Mouse (Mus musculus) heart, postnatal 14 days (tissue): ENCODE results near the gene Rab40b. TPM values are rescaled to one million over a fixed set of nuclear protein-coding genes. Genes with fewer than 3 reads are reported as not detected.
"Not testable (repeated sequence)": the region's sequence is repeated elsewhere in the genome, so short reads cannot be mapped to it uniquely, and the experiment has no call there.

ENCODE experiments used
- DNase-seq, 2 experiments: peaks; one replicate each; pipeline ENCODE4 v3.0.0; 2021 to 2022
- intact Hi-C: fragments of 180-260 bp; cut with DNase I; formaldehyde crosslinking; loops from one replicate; pipeline ENCODE4 v1.15.1; 2025
- total RNA-seq, 2 experiments: library from RNA; stranded (reverse); gene quantifications; 2 replicates each; pipeline ENCODE4 v1.2.3; 2021

The Rab40b gene
- total RNA-seq, 2 experiments from 2014 or later: 2.0 to 3.3 TPM

DNA sequence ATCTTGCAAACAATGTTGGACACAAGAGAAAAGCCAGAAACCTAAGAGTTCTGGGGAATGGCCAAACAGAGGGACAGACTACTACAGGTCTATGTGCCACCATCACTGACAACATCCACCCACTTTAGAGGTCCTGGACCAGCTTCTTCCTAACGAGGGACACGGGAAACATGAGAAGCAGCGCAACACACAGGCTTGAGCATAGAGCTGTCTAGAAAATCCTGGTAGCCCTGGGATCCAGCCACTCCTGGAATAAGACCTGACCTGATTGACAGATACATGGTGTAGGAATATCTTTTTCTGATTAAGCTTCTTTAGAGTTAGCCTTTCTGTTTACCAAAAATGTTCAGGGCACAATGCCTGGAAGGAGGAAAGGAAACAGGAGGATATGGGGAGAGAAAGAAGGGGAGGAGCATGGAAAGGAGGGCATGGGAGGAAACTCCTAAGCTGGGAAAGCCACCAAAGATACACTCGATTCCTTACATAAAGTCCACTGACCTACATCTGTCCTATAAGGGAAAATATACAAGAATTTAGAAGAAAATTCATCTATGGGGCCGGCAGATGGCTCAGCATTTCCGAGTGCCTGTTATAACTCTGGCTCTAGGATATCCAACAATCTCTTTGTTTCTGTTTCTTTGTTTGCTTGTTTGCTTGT lies 17.6 kb downstream of the Rab40b start:
- DNase-seq: no peak
- intact Hi-C loops: no loop called here

DNA sequence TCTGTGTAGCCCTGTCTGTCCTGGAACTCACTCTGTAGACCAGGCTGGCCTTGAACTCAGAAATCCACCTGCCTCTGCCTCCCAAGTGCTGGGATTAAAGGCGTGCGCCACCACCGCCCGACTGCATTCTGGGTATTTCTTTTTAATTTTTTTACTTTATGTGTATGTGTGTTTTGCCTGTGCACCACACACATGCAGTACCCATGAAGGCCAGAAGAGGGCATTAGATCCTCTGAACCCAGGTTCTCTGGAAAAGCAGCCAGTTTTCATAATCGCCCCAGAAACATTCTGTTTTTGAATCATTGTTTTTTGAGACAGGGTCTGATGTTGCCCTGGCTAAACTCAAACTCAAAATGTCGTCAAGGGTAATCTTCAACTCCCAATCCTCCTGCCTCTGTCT lies 18.4 kb downstream of the Rab40b start:
- DNase-seq: peak; percentile 11 to 37
- intact Hi-C loops: no loop called here

DNA sequence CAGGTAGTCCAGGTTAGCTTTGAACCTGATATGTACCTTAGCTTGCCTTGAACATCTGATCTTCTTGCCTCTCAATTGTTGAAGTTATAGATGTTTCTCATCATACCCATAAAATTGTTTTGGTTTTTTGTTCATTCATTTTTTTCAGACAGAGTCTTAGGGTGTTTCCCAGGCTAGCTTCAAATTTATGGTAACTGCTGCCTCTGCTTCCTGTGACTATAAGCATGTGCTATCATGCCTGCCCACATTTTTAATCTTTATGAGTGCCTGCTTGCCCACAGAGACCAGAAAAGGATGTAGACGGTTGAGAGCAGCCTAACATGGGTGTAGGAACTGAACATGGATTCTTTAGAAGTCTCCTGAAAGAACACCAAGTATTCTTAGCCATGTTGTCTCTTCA lies 19.3 kb downstream of the Rab40b start:
- intact Hi-C loops: no loop called here
- no peak for DNase-seq

DNA sequence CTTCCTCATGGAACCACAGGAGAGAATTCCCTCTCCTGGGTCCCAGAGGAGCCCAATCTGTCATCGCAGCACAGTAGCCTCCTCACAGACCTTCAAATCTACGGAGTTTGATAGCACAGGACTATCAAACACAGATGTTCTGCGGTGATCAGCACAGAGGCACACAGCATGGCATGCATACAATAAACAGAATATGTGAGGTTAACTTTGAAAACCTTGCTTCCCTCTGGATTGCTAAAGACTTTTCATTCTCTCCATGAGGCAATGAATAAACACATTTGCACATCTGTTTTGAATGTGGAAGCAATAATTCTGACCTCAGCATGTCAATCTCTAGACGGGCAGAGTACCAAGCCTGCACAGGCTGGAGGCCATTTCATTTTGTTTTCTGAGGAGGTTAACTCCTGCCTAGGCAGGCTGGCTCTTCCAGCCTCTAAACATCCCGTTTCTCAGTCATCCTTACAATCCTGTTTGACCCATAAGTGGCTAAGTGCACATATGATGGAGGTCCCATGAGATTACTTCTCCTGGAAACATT lies 20.8 kb downstream of the Rab40b start:
- peak in 1 of 2 experiments; percentile 18 for DNase-seq
- intact Hi-C loops: no loop called here

DNA sequence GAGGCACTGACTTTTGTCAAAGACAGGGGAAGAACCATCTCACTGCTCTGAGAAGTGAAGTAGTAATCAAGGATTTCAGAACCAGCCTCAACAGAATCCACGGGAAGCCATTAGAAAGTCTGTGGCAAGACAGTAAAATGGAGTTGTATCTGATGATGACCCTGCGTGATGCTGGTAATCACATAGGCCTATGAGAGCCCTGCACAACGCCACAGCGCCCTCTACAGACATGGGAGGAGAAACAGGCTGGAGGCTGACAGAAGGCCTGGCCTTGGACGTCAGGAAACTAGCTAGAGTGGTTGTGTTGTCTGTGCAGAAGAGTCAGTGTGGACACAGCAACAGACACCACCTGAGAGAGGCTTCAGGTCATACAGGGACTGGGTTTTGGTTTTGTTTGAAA lies 25.8 kb downstream of the Rab40b start:
- DNase-seq: peak; percentile 25 to 28

DNA sequence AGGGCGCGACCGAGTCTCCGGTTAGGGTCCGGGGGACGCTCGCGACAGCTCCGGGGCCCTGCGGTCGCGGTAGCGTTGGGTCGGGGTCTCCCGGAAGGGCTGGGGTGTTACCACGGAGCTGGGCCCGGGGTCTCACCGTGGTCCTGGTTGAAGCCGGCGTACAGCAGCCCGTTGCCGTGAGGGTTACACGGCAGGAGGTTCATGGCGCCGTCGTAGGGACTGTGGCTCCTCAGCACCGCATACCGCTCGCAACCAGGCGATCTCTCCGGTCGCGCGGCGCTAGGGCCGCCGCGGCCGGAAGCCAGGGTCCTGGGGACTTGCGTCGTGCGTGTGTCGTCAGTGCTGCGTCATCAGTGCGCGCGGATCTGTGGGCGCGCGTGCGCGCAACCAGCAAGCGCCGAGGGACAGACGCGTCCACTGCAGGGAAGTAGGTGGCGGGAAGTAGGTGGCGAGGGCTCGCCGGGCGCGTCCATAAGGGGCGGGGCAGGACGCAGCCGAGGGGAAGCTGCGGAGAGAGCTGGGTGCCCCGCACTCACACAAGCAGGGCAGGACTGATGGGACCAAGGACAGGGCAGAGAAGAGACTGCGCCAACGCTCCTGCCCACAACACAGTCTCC lies 33.9 kb downstream of the Rab40b start, which contains the start of gene Wdr45b:
Gene Wdr45b (minus strand): TSS at position 355 of the 617 bp plus-strand sequence.
- intact Hi-C loops: loop anchor here (5.0 kb wide), 1 partner anchor 68 kb away; the partner anchor contains the start of gene Fn3krp
- peak; percentile 98 to 99 for DNase-seq

More for the DNA sequence above, 25.8 kb downstream of the Rab40b start:
- intact Hi-C loops: no loop called here

DNA sequence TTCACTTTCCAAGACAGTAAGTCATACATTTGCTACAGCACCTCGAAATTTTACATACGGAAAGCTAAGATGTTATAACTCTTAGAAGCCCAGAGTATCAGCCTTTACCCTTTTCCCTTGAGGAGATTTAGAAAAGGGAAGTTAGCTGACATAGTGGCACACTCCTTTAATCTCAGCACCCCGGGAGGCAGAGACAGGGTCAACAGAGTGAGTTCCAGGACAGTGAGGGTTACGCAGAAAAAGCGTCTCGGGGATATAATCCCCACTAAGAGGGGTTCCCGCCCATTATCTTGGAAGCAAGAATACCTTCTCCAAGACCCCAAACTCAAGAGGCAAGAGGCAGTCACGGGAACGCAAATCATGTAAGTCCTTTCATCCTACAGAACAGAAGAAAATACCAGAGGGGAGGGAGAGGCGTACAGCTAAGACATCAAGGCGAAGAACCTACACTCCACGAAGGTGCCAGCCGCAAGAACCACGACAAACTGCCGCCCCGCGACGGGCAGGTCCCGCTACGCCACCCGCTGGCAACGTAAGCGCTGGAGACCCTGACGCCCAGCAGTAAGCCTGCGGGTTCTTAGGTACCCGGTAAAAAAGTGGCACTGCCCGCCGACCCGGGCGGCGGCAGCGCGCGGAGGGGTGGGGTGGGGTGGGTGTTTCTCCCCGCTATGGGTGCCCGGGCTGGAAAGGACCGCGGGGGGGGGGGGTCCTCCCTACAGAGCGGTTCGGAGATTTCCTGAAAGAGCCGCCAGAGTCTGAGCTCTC lies 34.5 kb downstream of the Rab40b start:
- intact Hi-C loops: loop anchor here (5.0 kb wide), 1 partner anchor 69 kb away; the partner anchor contains the start of gene Fn3krp
- peak; percentile 28 to 49 for DNase-seq

DNA sequence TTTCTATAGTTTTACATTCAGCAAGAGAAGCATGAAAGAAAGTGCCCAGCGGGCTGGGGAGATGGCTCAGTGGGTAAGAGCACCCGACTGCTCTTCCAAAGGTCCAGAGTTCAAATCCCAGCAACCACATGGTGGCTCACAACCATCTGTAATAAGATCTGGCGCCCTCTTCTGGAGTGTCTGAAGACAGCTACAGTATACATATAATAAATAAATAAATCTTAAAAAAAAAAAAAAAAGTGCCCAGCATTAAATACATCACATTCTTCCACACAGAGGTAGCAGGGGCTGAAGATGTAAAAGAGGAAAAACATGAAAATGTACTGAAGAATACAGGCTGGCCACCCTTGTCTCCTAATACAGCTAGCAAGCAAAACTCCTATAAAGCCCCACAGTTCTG lies 39.3 kb downstream of the Rab40b start:
- intact Hi-C loops: loop anchor here (5.0 kb wide), 1 partner anchor 86 kb away; no protein-coding TSS in a partner anchor
- DNase-seq: not testable (repeated sequence)

DNA sequence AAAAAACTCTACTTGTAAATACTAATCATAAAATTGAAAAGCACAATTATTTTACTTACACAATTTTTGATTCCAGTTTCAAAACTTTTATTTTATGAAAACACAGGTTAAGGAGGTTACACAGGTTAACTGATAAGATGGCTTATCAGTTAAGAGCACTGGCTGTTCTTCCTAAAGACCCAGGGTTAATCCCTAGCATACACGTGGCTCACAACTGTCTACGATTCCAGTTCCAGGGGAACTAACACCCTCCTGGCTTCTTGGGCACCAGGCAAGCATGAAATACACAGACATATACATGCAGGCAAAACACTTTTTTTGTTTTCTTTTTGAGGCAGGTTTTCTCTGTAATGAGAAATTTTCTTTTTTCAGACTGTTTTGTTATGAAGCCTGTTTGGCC lies 39.9 kb downstream of the Rab40b start:
- DNase-seq: no peak
- intact Hi-C loops: loop anchor here (5.0 kb wide), 1 partner anchor 86 kb away; no protein-coding TSS in a partner anchor

DNA sequence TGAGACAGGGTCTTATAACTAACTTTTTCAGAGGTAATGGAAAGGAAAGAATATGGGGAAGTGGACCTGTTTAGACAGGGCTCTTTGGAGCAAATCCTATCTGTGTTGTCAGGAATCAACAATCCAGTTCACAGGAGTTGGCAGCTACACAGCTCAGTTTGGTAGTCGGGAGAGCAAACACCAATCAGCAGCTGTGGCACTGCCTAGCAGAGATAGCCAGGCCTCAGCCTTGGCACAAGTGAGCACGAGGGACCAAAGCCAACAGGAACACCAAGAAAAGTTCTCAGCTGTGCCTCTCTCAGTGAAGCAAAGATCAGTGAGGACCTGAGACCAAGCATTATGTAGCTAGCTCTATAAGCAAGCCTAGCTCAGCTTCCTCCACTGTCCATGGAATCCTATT lies 41.0 kb downstream of the Rab40b start:
- intact Hi-C loops: loop anchor here (5.0 kb wide), 1 partner anchor 85 kb away; no protein-coding TSS in a partner anchor
- peak; percentile 46 to 67 for DNase-seq

DNA sequence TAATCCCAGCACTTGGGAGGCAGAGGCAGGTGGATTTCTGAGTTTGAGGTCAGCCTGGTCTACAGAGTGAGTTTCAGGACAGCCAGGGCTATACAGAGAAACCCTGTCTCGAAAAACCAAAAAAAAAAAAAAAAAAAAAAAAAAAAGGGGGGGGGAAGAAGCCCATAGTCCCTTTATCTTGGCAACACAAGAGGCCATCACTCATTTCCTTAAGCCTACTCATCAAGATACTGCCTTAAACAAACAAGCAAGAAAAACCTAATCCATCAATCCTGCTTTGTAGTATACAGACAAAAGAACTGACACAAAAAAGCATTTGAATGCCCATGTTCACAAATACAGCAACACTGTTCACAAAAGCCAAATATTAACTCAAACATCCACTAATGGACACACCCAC lies 45.6 kb downstream of the Rab40b start:
- intact Hi-C loops, DNase-seq: not testable (repeated sequence)

DNA sequence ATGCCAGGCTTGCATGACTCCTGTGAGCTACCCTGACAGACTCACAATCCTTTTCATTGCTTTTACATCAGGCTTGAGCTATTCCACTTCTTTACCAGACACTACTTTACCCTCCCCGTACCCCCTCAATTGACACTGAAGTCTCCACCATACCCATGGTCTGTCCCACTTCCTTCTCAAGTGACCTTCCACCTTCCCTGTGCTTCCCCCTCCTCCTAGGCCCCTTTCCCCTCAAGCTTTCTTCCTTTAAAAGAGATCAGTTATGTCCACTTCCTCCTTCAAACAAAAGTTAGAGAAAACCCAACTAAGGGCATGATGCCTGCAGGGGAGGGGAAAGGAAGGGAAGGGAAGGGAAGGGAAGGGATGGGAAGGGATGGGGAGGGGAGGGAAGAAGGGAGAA lies 47.8 kb downstream of the Rab40b start:
- intact Hi-C loops: no loop called here
- DNase-seq: no peak

DNA sequence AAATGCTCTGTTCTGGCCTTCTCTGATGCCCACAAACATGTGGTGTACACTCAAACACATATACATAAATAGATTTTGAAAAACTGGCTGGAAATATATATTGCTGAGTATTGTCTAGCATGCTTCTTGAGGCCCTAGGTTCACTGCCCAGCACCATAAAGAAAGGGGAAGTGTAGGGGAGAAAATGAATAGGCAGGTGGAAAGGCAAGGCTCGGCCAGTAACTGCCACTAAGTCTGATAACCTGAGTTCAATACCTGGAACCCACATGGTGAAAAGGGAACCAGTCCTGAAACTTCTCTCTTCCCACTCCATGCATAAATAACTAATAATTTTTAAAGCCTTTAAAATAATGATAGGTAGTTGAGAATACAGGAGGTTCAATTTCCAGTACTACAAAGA lies 48.4 kb downstream of the Rab40b start:
- intact Hi-C loops: no loop called here
- no peak for DNase-seq

DNA sequence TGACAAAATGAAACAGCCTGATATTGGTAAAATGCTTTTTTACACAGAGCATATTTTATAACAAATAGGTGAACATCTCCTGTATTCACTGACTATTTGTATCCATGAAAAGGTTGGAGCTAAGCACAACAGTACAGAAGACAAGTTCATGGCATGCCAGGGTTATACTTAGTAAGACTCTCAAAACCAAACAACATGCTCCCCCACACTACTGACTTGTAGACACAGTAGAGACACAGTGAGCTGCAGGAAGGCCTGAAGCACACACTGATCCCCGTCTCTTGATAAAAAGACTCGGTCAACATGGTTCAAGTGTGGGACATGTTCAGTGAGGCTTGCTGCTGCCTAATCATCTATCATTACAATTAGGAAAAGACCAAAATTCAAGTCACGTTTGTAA lies 56.4 kb downstream of the Rab40b start:
- intact Hi-C loops: no loop called here
- no peak for DNase-seq

DNA sequence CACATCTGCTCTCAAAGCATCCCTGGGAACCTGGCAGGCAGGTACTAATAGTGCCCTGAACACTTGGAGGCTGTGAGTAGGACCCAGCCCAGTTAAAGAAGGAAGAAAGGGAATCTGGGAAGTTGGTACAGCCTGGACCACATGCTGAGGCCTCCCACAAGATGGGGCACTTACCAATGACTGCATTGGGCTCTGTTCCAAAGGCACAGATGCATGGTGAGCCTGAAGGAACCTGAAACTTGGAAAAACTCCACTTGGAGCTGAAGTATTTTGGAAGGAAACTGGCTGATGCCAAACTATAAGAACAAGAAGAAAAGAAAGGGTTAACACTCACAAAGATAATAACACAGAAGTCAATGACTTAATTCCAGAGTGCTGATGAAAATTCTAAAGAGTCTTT lies 59.4 kb downstream of the Rab40b start:
- DNase-seq: no peak
- intact Hi-C loops: no loop called here

DNA sequence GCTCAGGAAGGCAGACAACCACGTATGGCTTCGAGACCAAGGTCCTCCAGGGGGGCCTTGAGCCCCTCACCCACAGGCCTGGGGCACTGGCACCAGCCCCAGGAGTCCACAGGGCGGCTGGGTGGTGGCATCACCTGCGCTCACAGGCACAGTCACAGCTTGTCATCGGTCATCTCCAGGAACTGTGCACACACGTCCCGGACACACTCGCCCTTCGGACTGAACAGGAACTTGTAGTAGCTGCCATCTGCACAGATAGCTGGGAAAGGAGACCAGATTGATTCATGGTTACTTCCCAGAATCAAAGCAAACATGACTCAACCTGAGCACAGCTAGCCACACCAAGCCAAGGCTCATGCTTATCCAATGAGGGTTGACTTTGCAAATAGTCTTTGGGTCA lies 59.8 kb downstream of the Rab40b start:
- no peak for DNase-seq
- intact Hi-C loops: no loop called here

DNA sequence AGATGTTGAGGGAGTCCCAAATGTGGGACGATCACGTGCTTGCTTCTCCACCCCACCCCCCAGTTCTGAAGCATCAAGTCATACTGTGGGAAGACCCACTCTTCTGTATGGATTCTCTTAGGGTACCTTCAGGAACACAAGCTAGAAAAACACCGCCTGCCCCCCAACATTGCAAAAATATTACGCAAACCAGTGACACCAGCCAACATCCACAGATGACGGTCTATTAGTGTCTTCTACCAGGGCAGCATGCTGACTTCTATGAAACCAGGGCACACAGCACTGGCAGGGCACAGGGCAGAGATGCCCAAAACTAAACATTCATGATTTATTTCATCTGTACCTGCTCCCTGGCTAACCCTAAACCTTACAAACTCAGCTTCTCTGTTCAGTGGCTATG lies 61.4 kb downstream of the Rab40b start:
- no peak for DNase-seq
- intact Hi-C loops: no loop called here

DNA sequence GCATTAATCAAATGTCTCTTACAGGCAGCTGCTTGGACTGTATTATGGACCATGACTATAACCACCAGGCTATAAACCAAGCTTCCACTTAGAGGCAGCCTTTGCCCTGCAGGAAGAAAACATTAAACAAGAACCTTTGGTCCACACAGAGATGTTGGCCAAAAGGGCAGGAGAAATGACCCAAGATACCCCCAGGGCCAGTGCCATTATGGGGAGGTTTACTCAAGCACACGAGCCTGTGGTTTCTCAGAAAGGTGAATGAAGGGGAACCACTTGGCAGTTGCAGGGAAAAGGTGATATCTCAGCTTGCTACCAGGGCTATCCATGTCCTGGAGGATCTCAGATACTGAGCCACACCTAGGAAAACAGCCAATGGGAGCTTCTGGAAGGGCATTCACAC lies 62.0 kb downstream of the Rab40b start:
- intact Hi-C loops: no loop called here
- DNase-seq: no peak

DNA sequence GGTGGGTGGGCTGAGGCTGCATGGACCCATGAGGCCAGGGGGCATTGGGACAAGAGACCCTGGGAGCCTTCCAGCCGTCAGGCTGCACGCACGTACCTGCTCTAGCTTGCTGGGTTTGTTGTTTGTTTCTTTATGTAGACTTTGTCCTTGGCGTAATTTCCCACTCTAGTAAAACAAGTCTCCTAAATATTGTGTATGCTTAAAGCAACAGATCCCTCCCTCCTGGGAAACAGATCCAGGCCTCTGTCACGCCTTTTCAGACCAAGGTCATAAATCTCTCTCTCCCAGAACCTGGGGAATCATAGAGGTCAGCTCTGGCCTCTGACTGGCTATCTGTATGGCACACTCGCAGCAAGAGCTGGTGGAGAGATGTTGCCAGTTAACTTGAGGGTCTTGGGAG lies 80.3 kb downstream of the Rab40b start:
- DNase-seq, intact Hi-C loops: not testable (repeated sequence)

DNA sequence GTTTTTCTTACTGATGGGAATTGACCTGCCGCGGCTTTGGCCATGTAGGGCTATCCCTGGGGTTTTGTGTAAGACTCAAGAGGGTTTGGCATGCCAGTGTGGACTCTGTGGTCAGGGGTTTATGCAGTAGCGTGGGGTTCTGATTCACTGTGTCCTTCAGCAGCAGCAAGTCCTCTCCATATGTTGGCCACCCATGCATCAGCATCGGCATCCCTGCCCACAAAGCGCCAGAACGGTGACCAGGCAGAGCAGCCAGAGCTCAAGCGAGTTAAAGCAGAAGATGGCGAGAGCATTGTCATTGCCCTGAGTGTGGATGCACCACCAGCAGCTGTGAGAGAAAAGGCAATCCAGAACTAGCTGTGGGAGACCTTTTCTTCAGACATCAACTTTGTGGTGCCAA lies 81.4 kb downstream of the Rab40b start:
- no peak for DNase-seq
- intact Hi-C loops: no loop called here
